In genomic region chr12:55315192-55315591, GRCm38 (mm10) we compare ENCODE assay signal across 8 mouse cellular contexts. TPM values are rescaled to one million over a fixed set of nuclear protein-coding genes. Genes with fewer than 3 reads are reported as not detected.
A peak's percentile ranks its signal among the peaks of the same experiment; 100 is the strongest.
DNase-seq lines count a peak whose midpoint lies in the region; ATAC-seq lines count a peak whose summit lies in the region.

No protein-coding gene starts in this region.

- ATAC-seq in midbrain, embryonic 16.5 days, result no peak
- ATAC-seq in intestine, embryonic 16.5 days, result peak; percentile 42; the same call in 1 of the 2 replicates

- peak; percentile 42 for DNase-seq in midbrain, embryonic 10.5 days (ENCODE audit: low spot score)
- DNase-seq in cerebellum, adult 18-20 months, result peak; percentile 68 to 77
- peak; percentile 26 to 67 for DNase-seq in frontal cortex, postnatal 25 days (ENCODE audit: low spot score in 2 of 2)
- peak; percentile 79 to 85 for DNase-seq in left cerebral cortex, postnatal 25 days (ENCODE audit: low spot score in 2 of 2)
- peak; percentile 95 for DNase-seq in naive thymus-derived CD4-positive, alpha-beta T cell, adult 2 months (ENCODE audit: low read depth)
- DNase-seq in telencephalon, adult 2 months (ENCODE audit: low read depth, low spot score), result peak; percentile 69

- H3K9ac ChIP-seq in midbrain, embryonic 16.5 days (ENCODE audit: low read depth, low read length), result no peak overlapping the region
- no peak overlapping the region for H3K9ac ChIP-seq in intestine, embryonic 16.5 days (ENCODE audit: low read depth, low read length)

- peaks cover 23% of the 10 kb centered on the region for H3K36me3 ChIP-seq in midbrain, embryonic 10.5 days
- H3K36me3 ChIP-seq in midbrain, embryonic 16.5 days (ENCODE audit: control insufficient read depth, insufficient read depth, low read length), result no peaks in the 10 kb centered on the region
- H3K36me3 ChIP-seq in intestine, embryonic 16.5 days (ENCODE audit: control insufficient read depth, insufficient read depth, low read length), result no peaks in the 10 kb centered on the region

- H3K4me1 ChIP-seq in midbrain, embryonic 10.5 days, result no peaks in the 10 kb centered on the region
- H3K4me1 ChIP-seq in midbrain, embryonic 16.5 days (ENCODE audit: control insufficient read depth, insufficient read depth, low read length), result no peaks in the 10 kb centered on the region
- no peaks in the 10 kb centered on the region for H3K4me1 ChIP-seq in intestine, embryonic 16.5 days (ENCODE audit: control insufficient read depth, insufficient read depth, low read length)

- no peak overlapping the region for H3K4me2 ChIP-seq in midbrain, embryonic 16.5 days (ENCODE audit: low read length)
- no peak overlapping the region for H3K4me2 ChIP-seq in intestine, embryonic 16.5 days (ENCODE audit: low read depth, low read length)

- no peak overlapping the region for H3K27ac ChIP-seq in midbrain, embryonic 10.5 days (replicated peaks)
- no peak overlapping the region for H3K27ac ChIP-seq in midbrain, embryonic 16.5 days (ENCODE audit: low read length)
- H3K27ac ChIP-seq in intestine, embryonic 16.5 days (ENCODE audit: low read length), result no peak overlapping the region

- WGBS in midbrain, embryonic 10.5 days, result 54% methylated on average over 5 of the region's 5 CpGs
- WGBS in midbrain, embryonic 16.5 days, result 52% methylated on average over 5 of the region's 5 CpGs
- WGBS in intestine, embryonic 16.5 days, result 41% methylated on average over 5 of the region's 5 CpGs

- H3K27me3 ChIP-seq in midbrain, embryonic 10.5 days (ENCODE audit: low read depth, poor library complexity, severe bottlenecking), result no peaks in the 10 kb centered on the region
- no peaks in the 10 kb centered on the region for H3K27me3 ChIP-seq in midbrain, embryonic 16.5 days (ENCODE audit: control insufficient read depth, insufficient read depth, low read depth, low read length)
- H3K27me3 ChIP-seq in intestine, embryonic 16.5 days (replicated peaks; ENCODE audit: control insufficient read depth, insufficient read depth, low read length), result no peaks in the 10 kb centered on the region

- intact Hi-C loops in left cerebral cortex, postnatal 25 days (cut with DNase I), result loop anchor here (1.0 to 5.0 kb wide), 2 partner anchors 37 to 184 kb away; no protein-coding TSS in a partner anchor

- H3K9me3 ChIP-seq in midbrain, embryonic 10.5 days (replicated peaks), result no peaks in the 10 kb centered on the region
- no peaks in the 10 kb centered on the region for H3K9me3 ChIP-seq in midbrain, embryonic 16.5 days (replicated peaks; ENCODE audit: control insufficient read depth, low read length, poor library complexity, severe bottlenecking)
- H3K9me3 ChIP-seq in intestine, embryonic 16.5 days (ENCODE audit: control insufficient read depth, low read length), result no peaks in the 10 kb centered on the region

- no peak overlapping the region for H3K4me3 ChIP-seq in midbrain, embryonic 10.5 days
- H3K4me3 ChIP-seq in midbrain, embryonic 16.5 days (ENCODE audit: low read depth, low read length), result no peak overlapping the region
- no peak overlapping the region for H3K4me3 ChIP-seq in intestine, embryonic 16.5 days (ENCODE audit: low read length)

RNA-seq across cellular contexts. Expression of gene Ppp2r3c, which starts 12.4 kb away (rescaled TPM):
- polyA plus RNA-seq in midbrain, embryonic 10.5 days (2016; fragmentation: Nextera tagmentation; extraction: Ambion mirVana), result 24.2 and 26.6 TPM in 2 replicates
- 21.6 and 26.8 TPM in 2 replicates for polyA plus RNA-seq in midbrain, embryonic 16.5 days (2015; fragmentation: Nextera tagmentation; extraction: Ambion mirVana)
- polyA plus RNA-seq in intestine, embryonic 16.5 days (2015; fragmentation: Nextera tagmentation; extraction: Ambion mirVana), result 9.6 and 10.2 TPM in 2 replicates
- 10 to 100 TPM; 11.4 to 13.9 TPM for total RNA-seq in left cerebral cortex, postnatal 25 days (2021)

RNA-seq across cellular contexts. Expression of gene 1110008L16Rik, which starts 15.8 kb away (rescaled TPM):
- polyA plus RNA-seq in midbrain, embryonic 10.5 days (2016; fragmentation: Nextera tagmentation; extraction: Ambion mirVana), result 14.3 and 15.1 TPM in 2 replicates
- 8.6 and 9.7 TPM in 2 replicates for polyA plus RNA-seq in midbrain, embryonic 16.5 days (2015; fragmentation: Nextera tagmentation; extraction: Ambion mirVana)
- 16.7 and 18.5 TPM in 2 replicates for polyA plus RNA-seq in intestine, embryonic 16.5 days (2015; fragmentation: Nextera tagmentation; extraction: Ambion mirVana)
- 1 to 10 TPM; 8.9 to 9.0 TPM for total RNA-seq in left cerebral cortex, postnatal 25 days (2021)

Comparison
In these comparisons a context has a peak if more than half of its experiments do, and no peak if none do; other contexts are left out.
1. DNase-seq: peak in every context shown above with its lines; median percentile 95 in naive thymus-derived CD4-positive, alpha-beta T cell, adult 2 months; 82 in left cerebral cortex, postnatal 25 days; 72 in cerebellum, adult 18-20 months; 69 in telencephalon, adult 2 months; 46 in frontal cortex, postnatal 25 days; 42 in midbrain, embryonic 10.5 days.